Mouse (Mus musculus): ENCODE measurements around the gene Ccdc113. TPM values are rescaled to one million over a fixed set of nuclear protein-coding genes. Genes with fewer than 3 reads are reported as not detected.

Ccdc113 gene
- polyA plus RNA-seq, 1 experiment from 2014 or later, result 2.4 TPM

DNA sequence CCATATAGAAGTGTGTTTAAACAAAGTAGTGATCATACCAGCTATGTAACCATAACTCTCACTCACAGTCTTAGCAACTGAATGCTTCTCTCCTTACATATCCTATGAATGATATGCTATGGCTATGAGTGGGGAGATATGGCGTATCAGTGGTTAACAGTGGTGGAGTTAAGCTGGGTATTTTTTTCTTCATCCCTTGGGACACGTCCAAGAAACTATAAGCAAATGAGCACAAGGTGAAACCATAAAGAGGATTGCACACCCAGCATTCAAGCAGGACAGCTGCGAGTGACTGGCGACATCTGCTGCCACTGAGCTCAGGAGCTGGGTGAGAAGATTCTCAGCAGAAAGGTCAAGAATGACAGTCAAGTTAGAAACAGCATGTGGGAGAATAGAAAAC lies 32.3 kb downstream of the Ccdc113 start:
- ATAC-seq (ENCODE audit: insufficient number of reproducible peaks, insufficient read depth, low FRiP score, low read depth), result no peak
- Histone ChIP-seq H3K4me2 (ENCODE audit: low read length) (no peak overlapping the region), H3K9ac (ENCODE audit: low read length) (no peak overlapping the region), H3K27ac (replicated peaks in 1 of 2; ENCODE audit: control insufficient read depth in 1 of 2, insufficient read depth in 1 of 2, low read depth in 2 of 2, low read length in 2 of 2) (no peak overlapping the region), H3K36me3 (ENCODE audit: control insufficient read depth, insufficient read depth, low read length) (no peaks in the 10 kb centered on the region), H3K4me1 (ENCODE audit: control insufficient read depth in 2 of 2, insufficient read depth in 2 of 2, low read length in 2 of 2) (no peaks in the 10 kb centered on the region), H3K9me3 (ENCODE audit: control insufficient read depth, low read length) (peaks cover 7% of the 10 kb centered on the region; the same call in 1 of the 2 replicates), H3K4me3 (ENCODE audit: control insufficient read depth in 1 of 2, insufficient read depth in 1 of 2, low read depth in 1 of 2, low read length in 2 of 2) (no peak overlapping the region), H3K27me3 (ENCODE audit: control insufficient read depth, insufficient read depth, low read length) (no peaks in the 10 kb centered on the region)
- 67% methylated on average over 4 of the region's 4 CpGs for WGBS

- no peaks in the 10 kb centered on the region for H3K27me3 ChIP-seq (ENCODE audit: control insufficient read depth, insufficient read depth, low read length)
- no peak overlapping the region for H3K4me2 ChIP-seq (ENCODE audit: low read length)
- no peak for ATAC-seq (ENCODE audit: insufficient number of reproducible peaks, insufficient read depth, low FRiP score, low read depth)
- H3K9me3 ChIP-seq (ENCODE audit: control insufficient read depth, low read length), result peaks cover 8% of the 10 kb centered on the region; the same call in 1 of the 2 replicates
- no peaks in the 10 kb centered on the region for H3K4me1 ChIP-seq (ENCODE audit: control insufficient read depth in 2 of 2, insufficient read depth in 2 of 2, low read length in 2 of 2)
- WGBS, result 76% methylated on average over 6 of the region's 6 CpGs
- no peak overlapping the region for H3K27ac ChIP-seq (replicated peaks in 1 of 2; ENCODE audit: control insufficient read depth in 1 of 2, insufficient read depth in 1 of 2, low read depth in 2 of 2, low read length in 2 of 2)
- H3K4me3 ChIP-seq (ENCODE audit: control insufficient read depth in 1 of 2, insufficient read depth in 1 of 2, low read depth in 1 of 2, low read length in 2 of 2), result no peak overlapping the region
- H3K9ac ChIP-seq (ENCODE audit: low read length), result no peak overlapping the region
- no peaks in the 10 kb centered on the region for H3K36me3 ChIP-seq (ENCODE audit: control insufficient read depth, insufficient read depth, low read length)
Measured at GRCm38 (mm10) chr8:95566809-95567208, 32.9 kb downstream of the Ccdc113 start.

DNA sequence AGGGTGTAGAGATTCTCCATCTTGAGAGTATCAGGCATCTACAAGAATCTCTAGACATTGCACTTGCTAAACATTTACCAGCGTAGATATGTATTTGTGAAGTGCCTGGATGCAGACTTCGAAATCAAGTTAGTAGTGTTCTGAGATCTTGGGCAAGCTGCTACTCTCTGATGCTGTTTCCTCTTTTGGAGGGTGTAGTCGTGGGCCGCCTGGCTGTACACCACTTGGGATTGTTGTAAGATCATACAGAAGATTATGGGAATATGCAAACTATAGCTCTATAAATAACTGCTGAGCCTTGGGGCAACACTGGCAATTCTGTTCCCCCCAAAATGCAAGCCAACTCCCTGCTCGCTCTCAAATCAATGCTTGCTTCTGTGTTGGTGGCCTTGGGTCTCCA lies 39.3 kb downstream of the Ccdc113 start:
- Histone ChIP-seq H3K36me3 (ENCODE audit: control insufficient read depth, insufficient read depth, low read length) (no peaks in the 10 kb centered on the region), H3K4me1 (ENCODE audit: control insufficient read depth in 2 of 2, insufficient read depth in 2 of 2, low read length in 2 of 2) (no peaks in the 10 kb centered on the region), H3K4me3 (ENCODE audit: control insufficient read depth in 1 of 2, insufficient read depth in 1 of 2, low read depth in 1 of 2, low read length in 2 of 2) (no peak overlapping the region), H3K9ac (ENCODE audit: low read length) (no peak overlapping the region), H3K27ac (replicated peaks in 1 of 2; ENCODE audit: control insufficient read depth in 1 of 2, insufficient read depth in 1 of 2, low read depth in 2 of 2, low read length in 2 of 2) (no peak overlapping the region), H3K4me2 (ENCODE audit: low read length) (no peak overlapping the region), H3K9me3 (ENCODE audit: control insufficient read depth, low read length) (peaks cover 8% of the 10 kb centered on the region; the same call in 1 of the 2 replicates), H3K27me3 (ENCODE audit: control insufficient read depth, insufficient read depth, low read length) (no peaks in the 10 kb centered on the region)
- WGBS, result 83% methylated on average over 5 of the region's 5 CpGs
- ATAC-seq (ENCODE audit: insufficient number of reproducible peaks, insufficient read depth, low FRiP score, low read depth), result no peak

- no peak within 1 kb of the TSS for H3K4me2 ChIP-seq (ENCODE audit: low read length)
- no peak within 1 kb of the TSS for H3K4me3 ChIP-seq (ENCODE audit: control insufficient read depth in 1 of 2, insufficient read depth in 1 of 2, low read depth in 1 of 2, low read length in 2 of 2)
- H3K9me3 ChIP-seq (ENCODE audit: control insufficient read depth, low read length), result peaks cover under 1% of the 10 kb centered on the region; the same call in 1 of the 2 replicates
- H3K9ac ChIP-seq (ENCODE audit: low read length), result no peak within 1 kb of the TSS
- no peak for ATAC-seq (ENCODE audit: insufficient number of reproducible peaks, insufficient read depth, low FRiP score, low read depth)
- WGBS, result 84% methylated on average over 10 of the region's 10 CpGs
- no peaks in the 10 kb centered on the region for H3K36me3 ChIP-seq (ENCODE audit: control insufficient read depth, insufficient read depth, low read length)
- H3K4me1 ChIP-seq (ENCODE audit: control insufficient read depth in 2 of 2, insufficient read depth in 2 of 2, low read length in 2 of 2), result no peaks in the 10 kb centered on the region
- H3K27ac ChIP-seq (replicated peaks in 1 of 2; ENCODE audit: control insufficient read depth in 1 of 2, insufficient read depth in 1 of 2, low read depth in 2 of 2, low read length in 2 of 2), result no peak within 1 kb of the TSS
- H3K27me3 ChIP-seq (ENCODE audit: control insufficient read depth, insufficient read depth, low read length), result no peaks in the 10 kb centered on the region
Measured at GRCm38 (mm10) chr8:95576240-95576639, 42.4 kb downstream of the Ccdc113 start, which contains the start of gene Prss54. TSS of gene Prss54 (minus strand) at chr8:95576340.

- Histone ChIP-seq H3K9ac (ENCODE audit: low read length) (no peak overlapping the region), H3K4me1 (ENCODE audit: control insufficient read depth in 2 of 2, insufficient read depth in 2 of 2, low read length in 2 of 2) (peaks cover 8 to 12% of the 10 kb centered on the region in 2 experiments), H3K27me3 (ENCODE audit: control insufficient read depth, insufficient read depth, low read length) (no peaks in the 10 kb centered on the region), H3K9me3 (ENCODE audit: control insufficient read depth, low read length) (peaks cover 7% of the 10 kb centered on the region; the same call in 1 of the 2 replicates), H3K27ac (replicated peaks in 1 of 2; ENCODE audit: control insufficient read depth in 1 of 2, insufficient read depth in 1 of 2, low read depth in 2 of 2, low read length in 2 of 2) (peak overlapping the region; percentile 83 to 89), H3K4me3 (ENCODE audit: control insufficient read depth in 1 of 2, insufficient read depth in 1 of 2, low read depth in 1 of 2, low read length in 2 of 2) (no peak overlapping the region), H3K36me3 (ENCODE audit: control insufficient read depth, insufficient read depth, low read length) (no peaks in the 10 kb centered on the region), H3K4me2 (ENCODE audit: low read length) (peak overlapping the region; percentile 14; the same call in 1 of the 2 replicates)
- WGBS, result 24% methylated on average over 1 of the region's 1 CpGs
- 0 out of 2 replicates have a peak, but pooled peaks have one; percentile 21 for ATAC-seq (ENCODE audit: insufficient number of reproducible peaks, insufficient read depth, low FRiP score, low read depth)
Measured at GRCm38 (mm10) chr8:95587339-95587738, 53.5 kb downstream of the Ccdc113 start.

DNA sequence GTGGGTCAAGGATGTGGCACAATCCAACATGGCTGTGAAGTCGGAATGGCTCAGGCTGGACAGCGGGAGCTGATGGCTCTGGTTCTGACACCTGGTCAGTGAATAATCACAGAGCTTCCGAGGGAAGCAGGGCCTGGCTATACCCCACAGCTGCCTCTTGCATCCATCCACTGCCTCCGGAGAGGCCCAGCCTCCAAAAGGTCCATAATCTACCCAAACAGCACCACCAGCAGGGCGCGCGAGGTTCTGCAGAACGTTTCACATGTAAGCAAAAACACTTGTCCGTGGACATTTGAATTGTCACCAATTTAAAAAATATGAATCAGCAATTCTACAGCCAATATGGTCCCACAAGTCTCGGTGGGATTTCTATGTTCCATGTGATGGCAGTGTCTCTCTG lies 55.4 kb downstream of the Ccdc113 start:
- Histone ChIP-seq H3K36me3 (ENCODE audit: control insufficient read depth, insufficient read depth, low read length) (no peaks in the 10 kb centered on the region), H3K9ac (ENCODE audit: low read length) (no peak overlapping the region), H3K4me2 (ENCODE audit: low read length) (no peak overlapping the region), H3K4me1 (ENCODE audit: control insufficient read depth in 2 of 2, insufficient read depth in 2 of 2, low read length in 2 of 2) (peaks cover 8 to 12% of the 10 kb centered on the region in 2 experiments), H3K27ac (replicated peaks in 1 of 2; ENCODE audit: control insufficient read depth in 1 of 2, insufficient read depth in 1 of 2, low read depth in 2 of 2, low read length in 2 of 2) (no peak overlapping the region), H3K9me3 (ENCODE audit: control insufficient read depth, low read length) (peaks cover 7% of the 10 kb centered on the region; the same call in 1 of the 2 replicates), H3K27me3 (ENCODE audit: control insufficient read depth, insufficient read depth, low read length) (no peaks in the 10 kb centered on the region), H3K4me3 (ENCODE audit: control insufficient read depth in 1 of 2, insufficient read depth in 1 of 2, low read depth in 1 of 2, low read length in 2 of 2) (no peak overlapping the region)
- 65% methylated on average over 10 of the region's 10 CpGs for WGBS
- no peak for ATAC-seq (ENCODE audit: insufficient number of reproducible peaks, insufficient read depth, low FRiP score, low read depth)

GRCm38 (mm10) chr8:95590539-95590938 lies 56.7 kb downstream of the Ccdc113 start:
- Histone ChIP-seq H3K36me3 (ENCODE audit: control insufficient read depth, insufficient read depth, low read length) (no peaks in the 10 kb centered on the region), H3K4me2 (ENCODE audit: low read length) (no peak overlapping the region), H3K4me1 (ENCODE audit: control insufficient read depth in 2 of 2, insufficient read depth in 2 of 2, low read length in 2 of 2) (peaks cover 11 to 13% of the 10 kb centered on the region in 2 experiments), H3K27me3 (ENCODE audit: control insufficient read depth, insufficient read depth, low read length) (no peaks in the 10 kb centered on the region), H3K4me3 (ENCODE audit: control insufficient read depth in 1 of 2, insufficient read depth in 1 of 2, low read depth in 1 of 2, low read length in 2 of 2) (no peak overlapping the region), H3K9me3 (ENCODE audit: control insufficient read depth, low read length) (peaks cover 7% of the 10 kb centered on the region; the same call in 1 of the 2 replicates), H3K27ac (replicated peaks in 1 of 2; ENCODE audit: control insufficient read depth in 1 of 2, insufficient read depth in 1 of 2, low read depth in 2 of 2, low read length in 2 of 2) (no peak overlapping the region), H3K9ac (ENCODE audit: low read length) (no peak overlapping the region)
- WGBS, result 63% methylated on average over 4 of the region's 4 CpGs
- no peak for ATAC-seq (ENCODE audit: insufficient number of reproducible peaks, insufficient read depth, low FRiP score, low read depth)
